Mouse (Mus musculus) NIH3T3 (cell line): Measurements from ENCODE around the gene Tmem147.

Source experiments
- DNase-seq: peaks from one replicate; pipeline ENCODE4 v3.0.0-alpha.2; 2012; ENCODE audit warnings: low read depth

Gene Tmem147

GRCm38 (mm10) chr7:30728214-30728613 is 1.1 kb downstream of the Tmem147 start:
- DNase-seq, result no peak

- no peak for DNase-seq
Measured at GRCm38 (mm10) chr7:30723274-30723953, 5.9 kb downstream of the Tmem147 start.

GRCm38 (mm10) chr7:30721286-30721685 is 8.1 kb downstream of the Tmem147 start:
- no peak for DNase-seq

- no peak for DNase-seq
Measured at GRCm38 (mm10) chr7:30719669-30720068, 9.7 kb downstream of the Tmem147 start.

DNA sequence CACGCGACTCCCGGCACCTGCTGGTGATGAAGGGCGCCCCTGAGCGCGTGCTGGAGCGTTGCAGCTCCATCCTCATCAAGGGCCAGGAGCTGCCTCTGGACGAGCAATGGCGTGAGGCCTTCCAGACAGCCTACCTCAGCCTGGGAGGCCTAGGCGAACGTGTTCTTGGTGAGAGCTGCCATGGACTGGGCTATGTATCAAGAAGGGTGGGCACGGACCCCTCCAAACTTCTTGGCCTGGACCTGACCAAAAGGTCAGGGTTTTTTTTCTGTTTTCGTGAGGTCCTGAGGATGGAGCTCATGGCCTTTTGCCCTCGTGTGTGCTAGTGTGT is 11.7 kb downstream of the Tmem147 start:
- DNase-seq, result no peak

GRCm38 (mm10) chr7:30717006-30717715 is 12.2 kb downstream of the Tmem147 start:
- no peak for DNase-seq

GRCm38 (mm10) chr7:30711942-30712341 is 17.4 kb downstream of the Tmem147 start, which contains the start of gene Atp4a:
TSS of gene Atp4a (plus strand) at chr7:30712209.
- DNase-seq, result no peak

GRCm38 (mm10) chr7:30707441-30707840 is 21.9 kb downstream of the Tmem147 start:
- peak; percentile 43 for DNase-seq

DNA sequence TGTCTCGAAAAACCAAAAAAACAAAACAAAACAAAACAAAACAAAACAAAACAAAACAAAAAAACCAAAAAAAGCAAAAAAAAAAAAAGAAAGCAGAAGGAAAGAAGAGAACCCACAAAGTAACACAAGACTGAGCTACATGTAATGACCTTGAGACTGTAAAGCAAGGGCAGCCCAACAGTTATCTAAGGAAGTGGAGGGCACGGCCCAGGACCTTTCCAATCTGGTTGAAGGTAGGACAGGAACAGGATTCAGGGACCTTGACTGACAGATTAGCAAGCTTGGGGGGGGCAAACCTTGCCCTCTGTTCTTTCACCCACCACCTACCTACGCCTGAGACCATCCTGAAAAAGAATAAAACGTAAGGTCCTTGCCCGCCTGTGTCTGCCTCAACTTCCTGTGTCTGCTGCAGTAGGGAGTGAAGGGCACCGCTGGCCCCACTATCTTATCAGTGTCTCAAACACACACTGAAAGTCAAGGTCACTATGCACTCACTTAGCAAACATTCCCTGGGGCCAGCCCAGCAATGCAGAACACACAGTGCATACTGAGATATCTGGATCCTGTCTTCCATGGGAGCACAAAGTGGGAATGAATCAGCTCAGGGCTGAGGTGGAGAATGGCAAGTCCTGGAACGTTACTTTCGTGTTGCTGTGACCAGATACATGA is 23.0 kb downstream of the Tmem147 start:
- no peak for DNase-seq

GRCm38 (mm10) chr7:30698589-30698988 is 30.8 kb downstream of the Tmem147 start, which contains the start of gene 2200002J24Rik:
TSS of gene 2200002J24Rik (plus strand) at chr7:30698926.
- DNase-seq, result peak; percentile 55

- DNase-seq, result no peak
Measured at GRCm38 (mm10) chr7:30698101-30698500, 31.2 kb downstream of the Tmem147 start.

- no peak for DNase-seq
Measured at GRCm38 (mm10) chr7:30688325-30688724, 41.0 kb downstream of the Tmem147 start.

GRCm38 (mm10) chr7:30683425-30683824 is 45.9 kb downstream of the Tmem147 start:
- no peak for DNase-seq

DNA sequence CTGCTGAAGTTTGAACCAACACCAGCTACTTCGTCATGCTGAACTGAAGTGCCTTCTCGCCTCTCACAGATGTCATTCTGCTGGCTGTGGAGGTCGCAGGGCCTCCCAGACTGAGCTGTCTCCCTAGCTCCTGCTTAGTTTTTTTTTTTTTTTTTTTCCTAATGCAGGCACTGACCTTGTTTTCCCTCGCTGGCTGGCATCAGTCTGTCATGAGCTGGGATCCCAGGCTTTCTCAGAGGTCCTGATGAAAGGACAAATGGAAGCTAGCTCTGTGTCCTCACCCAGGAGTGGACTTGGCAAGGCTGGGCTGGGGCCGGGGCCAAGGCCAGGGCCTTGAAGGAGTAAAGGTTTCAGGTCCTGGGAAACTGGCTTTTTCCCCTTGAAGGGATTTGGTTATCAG is 47.4 kb downstream of the Tmem147 start:
- no peak for DNase-seq

- peak; percentile 73 for DNase-seq
Measured at GRCm38 (mm10) chr7:30678263-30678975, 50.9 kb downstream of the Tmem147 start.
